Mouse (Mus musculus) liver, embryonic 16.5 days (tissue): ENCODE results near the gene Kdm2b. TPM values are rescaled to one million over a fixed set of nuclear protein-coding genes. Genes with fewer than 3 reads are reported as not detected.

Experiments used
- ATAC-seq: fragments of 200-750 bp; cut with Nextera tagmentation; 2 replicates; pipeline ENCODE4 v1.8.0; 2017; ENCODE audit warnings: low read depth, mild to moderate bottlenecking, moderate number of reproducible peaks, moderate library complexity
- H3K27ac ChIP-seq: fragments of 300-500 bp; sonication (generic); 2 replicates; pipeline ENCODE4 v1.5.1; 2014; ENCODE audit warnings: mild to moderate bottlenecking, low read length
- H3K27me3 ChIP-seq: fragments of 300-500 bp; sonication (generic); 2 replicates; pipeline ENCODE4 v1.6.1; 2014; ENCODE audit warnings: low read depth, low read length, mixed read lengths; ENCODE audit not compliant: control insufficient read depth, insufficient read depth
- H3K36me3 ChIP-seq: fragments of 300-500 bp; sonication (generic); 2 replicates; pipeline ENCODE4 v1.6.1; 2014; ENCODE audit warnings: mild to moderate bottlenecking; ENCODE audit not compliant: control insufficient read depth, insufficient read depth
- H3K4me1 ChIP-seq: fragments of 300-500 bp; sonication (generic); 2 replicates; pipeline ENCODE4 v1.6.1; 2014; ENCODE audit warnings: low read depth, low read length, mixed read lengths; ENCODE audit not compliant: control insufficient read depth
- H3K4me2 ChIP-seq: fragments of 300-500 bp; sonication (generic); 2 replicates; pipeline ENCODE4 v1.6.1; 2014; ENCODE audit warnings: low read depth, low read length, mixed read lengths
- H3K4me3 ChIP-seq: fragments of 300-500 bp; sonication (generic); 2 replicates; pipeline ENCODE4 v1.5.1; 2014; ENCODE audit warnings: low read depth, mild to moderate bottlenecking, low read length
- H3K9ac ChIP-seq: fragments of 300-500 bp; sonication (generic); 2 replicates; pipeline ENCODE4 v1.6.1; 2014; ENCODE audit warnings: low read depth, low read length
- H3K9me3 ChIP-seq: fragments of 300-500 bp; sonication (generic); replicated peaks from 2 replicates; pipeline ENCODE4 v1.6.1; 2016; ENCODE audit warnings: low read length; ENCODE audit not compliant: control insufficient read depth
- WGBS: fragments of 180-500 bp; shearing (Covaris S2); extraction: QIAGEN DNeasy Blood & Tissue Kit; methylation state at CpG from one replicate; pipeline ENCODE4 v1.1.7; 2014; ENCODE audit not compliant: insufficient replicate concordance; 5-methylcytosine and 5-hydroxymethylcytosine counted together
- polyA plus RNA-seq: library from polyadenylated mRNA; unstranded; fragments of >200 nt; fragmentation: Nextera tagmentation; extraction: Ambion mirVana; gene quantifications from 2 replicates; pipeline ENCODE4 v1.2.1, GENCODE M21; 2015

Gene Kdm2b
- 14.4 and 15.3 TPM in 2 replicates for polyA plus RNA-seq

GRCm38 (mm10) chr5:122989551-122990330 lies at the start of gene Kdm2b:
Gene Kdm2b (minus strand): TSS chr5:122989823.
- peak within 1 kb of the TSS; percentile 70 for H3K4me3 ChIP-seq
- no peaks in the 10 kb centered on the region for H3K36me3 ChIP-seq
- H3K27me3 ChIP-seq: peaks cover 12% of the 10 kb centered on the region
- WGBS: 8% methylated on average over 15 of the region's 15 CpGs
- H3K9me3 ChIP-seq: no peaks in the 10 kb centered on the region
- H3K4me2 ChIP-seq: peak within 1 kb of the TSS; percentile 88
- peak within 1 kb of the TSS; percentile 66 for H3K9ac ChIP-seq
- H3K4me1 ChIP-seq: peaks cover 21% of the 10 kb centered on the region
- no peak for ATAC-seq
- H3K27ac ChIP-seq: peak within 1 kb of the TSS; percentile 29; the same call in 1 of the 2 replicates

DNA sequence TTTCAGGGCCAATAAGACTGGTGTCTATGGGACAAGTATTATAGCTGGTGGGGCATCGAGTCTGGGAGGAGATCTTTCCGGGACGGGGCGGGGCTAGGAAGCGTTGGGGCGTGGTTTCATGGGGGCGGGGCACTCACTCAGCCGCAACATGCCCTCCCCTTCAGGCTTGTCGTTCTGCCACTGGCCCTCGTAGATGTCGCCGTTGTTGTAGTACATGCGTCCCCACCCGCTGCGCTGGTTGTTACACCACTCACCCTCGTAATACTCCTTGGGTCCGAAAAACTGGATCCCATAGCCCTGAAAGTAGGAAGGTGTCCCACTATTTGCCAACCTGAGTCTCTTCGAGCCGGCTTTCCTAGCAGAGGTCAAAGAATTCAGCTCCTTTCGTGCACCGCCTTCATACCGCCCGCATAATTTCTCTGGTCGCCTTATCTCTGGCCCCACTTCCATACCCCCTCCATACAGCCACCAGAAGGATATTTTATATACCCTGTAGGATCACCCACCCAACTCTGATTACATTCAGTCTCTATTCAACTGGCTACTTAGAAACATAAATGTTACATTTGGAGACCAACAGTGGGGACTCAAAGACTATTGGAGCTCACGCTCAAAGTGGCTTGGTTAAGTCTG lies 49.6 kb upstream of the Kdm2b start:
- Histone ChIP-seq H3K4me2 (peak overlapping the region; percentile 91), H3K27me3 (no peaks in the 10 kb centered on the region), H3K36me3 (no peaks in the 10 kb centered on the region), H3K27ac (peak overlapping the region; percentile 75), H3K4me3 (peak overlapping the region; percentile 60), H3K9me3 (no peaks in the 10 kb centered on the region), H3K4me1 (peaks cover 31% of the 10 kb centered on the region), H3K9ac (peak overlapping the region; percentile 61)
- peak; percentile 82 for ATAC-seq
- WGBS: 2% methylated on average over 25 of the region's 25 CpGs

GRCm38 (mm10) chr5:123038115-123038514 lies 48.5 kb upstream of the Kdm2b start:
- Histone ChIP-seq H3K36me3 (no peaks in the 10 kb centered on the region), H3K4me3 (no peak overlapping the region), H3K4me1 (peaks cover 31% of the 10 kb centered on the region), H3K9me3 (no peaks in the 10 kb centered on the region), H3K9ac (no peak overlapping the region), H3K27ac (no peak overlapping the region), H3K27me3 (no peaks in the 10 kb centered on the region), H3K4me2 (no peak overlapping the region)
- ATAC-seq: no peak
- WGBS: 40% methylated on average over 5 of the region's 5 CpGs

DNA sequence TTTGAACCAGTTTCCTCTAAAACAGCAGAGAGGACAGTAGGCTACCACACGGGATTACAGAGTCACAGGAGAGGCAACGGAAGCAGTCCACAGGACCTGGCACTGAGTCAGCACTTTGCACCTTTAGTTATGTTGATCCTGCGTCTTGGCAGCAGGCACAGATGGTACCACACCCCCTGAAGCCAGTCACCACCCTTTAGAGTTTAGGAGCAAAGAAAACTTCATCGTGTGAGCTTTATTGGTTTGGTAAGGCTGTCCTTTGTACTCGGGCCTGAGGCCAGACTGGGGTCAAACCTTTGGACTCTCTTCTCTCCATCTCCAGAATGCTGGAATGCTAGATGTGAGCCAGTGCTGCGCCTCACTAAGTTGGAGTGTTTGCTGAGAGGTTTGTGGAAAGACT lies 45.9 kb upstream of the Kdm2b start:
- Histone ChIP-seq H3K4me1 (peaks cover 25% of the 10 kb centered on the region), H3K4me2 (peak overlapping the region; percentile 5), H3K9me3 (no peaks in the 10 kb centered on the region), H3K27ac (peak overlapping the region; percentile 64; the same call in 1 of the 2 replicates), H3K9ac (no peak overlapping the region), H3K27me3 (no peaks in the 10 kb centered on the region), H3K4me3 (no peak overlapping the region), H3K36me3 (no peaks in the 10 kb centered on the region)
- 20% methylated on average over 6 of the region's 6 CpGs for WGBS
- peak; percentile 80 for ATAC-seq

- no peaks in the 10 kb centered on the region for H3K9me3 ChIP-seq
- peak overlapping the region; percentile 5 for H3K4me2 ChIP-seq
- no peak overlapping the region for H3K9ac ChIP-seq
- H3K27me3 ChIP-seq: no peaks in the 10 kb centered on the region
- H3K27ac ChIP-seq: peak overlapping the region; percentile 64; the same call in 1 of the 2 replicates
- peak; percentile 67 for ATAC-seq
- 72% methylated on average over 4 of the region's 4 CpGs for WGBS
- H3K4me1 ChIP-seq: peaks cover 23% of the 10 kb centered on the region
- no peaks in the 10 kb centered on the region for H3K36me3 ChIP-seq
- H3K4me3 ChIP-seq: no peak overlapping the region
Measured at GRCm38 (mm10) chr5:123035089-123035488, 45.5 kb upstream of the Kdm2b start.

- Histone ChIP-seq H3K9ac (no peak overlapping the region), H3K9me3 (no peaks in the 10 kb centered on the region), H3K27ac (no peak overlapping the region), H3K36me3 (peaks cover 4% of the 10 kb centered on the region), H3K4me1 (peaks cover 14% of the 10 kb centered on the region), H3K27me3 (no peaks in the 10 kb centered on the region), H3K4me2 (no peak overlapping the region), H3K4me3 (no peak overlapping the region)
- WGBS: 55% methylated on average over 7 of the region's 7 CpGs
- no peak for ATAC-seq
Measured at GRCm38 (mm10) chr5:123033646-123034160, 44.1 kb upstream of the Kdm2b start.

- H3K27ac ChIP-seq: no peak overlapping the region
- peaks cover 4% of the 10 kb centered on the region for H3K36me3 ChIP-seq
- no peak overlapping the region for H3K9ac ChIP-seq
- peaks cover 19% of the 10 kb centered on the region for H3K4me1 ChIP-seq
- no peaks in the 10 kb centered on the region for H3K27me3 ChIP-seq
- 68% methylated on average over 3 of the region's 3 CpGs for WGBS
- ATAC-seq: no peak
- H3K4me3 ChIP-seq: no peak overlapping the region
- no peaks in the 10 kb centered on the region for H3K9me3 ChIP-seq
- H3K4me2 ChIP-seq: no peak overlapping the region
Measured at GRCm38 (mm10) chr5:123031312-123031711, 41.7 kb upstream of the Kdm2b start.

DNA sequence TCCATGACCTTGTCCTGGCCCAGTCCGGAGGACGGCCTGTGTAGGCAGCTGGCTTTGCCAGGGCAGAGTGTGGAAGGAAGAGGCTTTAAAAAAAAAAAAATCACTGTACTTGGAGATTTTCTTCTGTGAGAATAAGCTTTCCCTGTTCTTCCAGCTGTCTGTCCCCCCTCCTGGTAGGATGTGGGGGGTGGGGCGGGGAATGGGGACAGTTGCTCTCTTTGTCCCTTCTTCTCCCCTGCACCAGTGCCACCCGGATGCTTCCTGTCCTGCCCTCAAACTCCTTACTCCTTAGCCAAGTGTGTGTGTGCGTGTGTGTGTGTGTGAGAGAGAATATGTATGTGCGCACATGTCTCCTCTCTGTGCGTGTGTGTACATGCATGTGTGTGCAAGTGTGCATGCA lies 40.1 kb upstream of the Kdm2b start:
- H3K27ac ChIP-seq: no peak overlapping the region
- H3K36me3 ChIP-seq: peaks cover 4% of the 10 kb centered on the region
- H3K9me3 ChIP-seq: no peaks in the 10 kb centered on the region
- peaks cover 6% of the 10 kb centered on the region for H3K4me1 ChIP-seq
- no peak for ATAC-seq
- no peaks in the 10 kb centered on the region for H3K27me3 ChIP-seq
- no peak overlapping the region for H3K4me3 ChIP-seq
- H3K9ac ChIP-seq: no peak overlapping the region
- no peak overlapping the region for H3K4me2 ChIP-seq
- 91% methylated on average over 7 of the region's 7 CpGs for WGBS

DNA sequence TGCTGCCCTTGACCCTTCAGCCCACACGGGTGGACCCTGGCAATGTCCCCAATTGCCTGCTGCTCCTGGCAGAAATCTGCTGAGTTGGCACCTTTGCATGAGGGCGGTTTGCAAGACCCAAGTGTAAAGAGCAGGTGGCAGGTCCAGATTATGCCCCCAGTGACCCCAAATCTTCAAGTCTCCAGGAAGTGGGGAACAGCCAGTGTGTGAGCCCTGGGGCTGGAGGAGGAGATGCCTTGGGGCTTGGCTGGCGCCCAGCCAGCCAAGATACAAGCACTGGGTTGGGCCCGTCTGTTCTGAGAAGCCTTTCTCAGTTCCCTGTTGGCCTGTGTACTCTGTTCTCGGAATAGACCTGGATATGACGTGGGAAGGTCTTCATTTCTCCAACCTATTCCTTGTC lies 37.8 kb upstream of the Kdm2b start:
- H3K4me1 ChIP-seq: peaks cover 6% of the 10 kb centered on the region
- peaks cover 4% of the 10 kb centered on the region for H3K36me3 ChIP-seq
- H3K9me3 ChIP-seq: no peaks in the 10 kb centered on the region
- no peak overlapping the region for H3K4me3 ChIP-seq
- 34% methylated on average over 6 of the region's 6 CpGs for WGBS
- no peak overlapping the region for H3K4me2 ChIP-seq
- H3K27ac ChIP-seq: no peak overlapping the region
- H3K27me3 ChIP-seq: no peaks in the 10 kb centered on the region
- ATAC-seq: no peak
- H3K9ac ChIP-seq: no peak overlapping the region
